Mouse (Mus musculus) neural tube, embryonic 11.5 days (tissue): ENCODE measurements around the gene Kalrn. TPM values are rescaled to one million over a fixed set of nuclear protein-coding genes. Genes with fewer than 3 reads are reported as not detected.

ENCODE experiments used
- ATAC-seq: fragments of 200-750 bp; cut with Nextera tagmentation; 2 replicates; pipeline ENCODE4 v1.8.0; 2017; ENCODE audit warnings: moderate number of reproducible peaks, mild to moderate bottlenecking, moderate TSS enrichment, moderate library complexity; ENCODE audit not compliant: insufficient read depth, low FRiP score, low TSS enrichment
- DNase-seq: peaks from one replicate; pipeline ENCODE4 v3.0.0-alpha.2; 2015; ENCODE audit warnings: low spot score
- H3K27ac ChIP-seq: fragments of 300-500 bp; sonication (generic); 2 replicates; pipeline ENCODE4 v1.5.1; 2014; ENCODE audit warnings: low read depth, mild to moderate bottlenecking, low read length
- H3K27me3 ChIP-seq: fragments of 300-500 bp; sonication (generic); 2 replicates; pipeline ENCODE4 v1.6.1; 2014; ENCODE audit warnings: mild to moderate bottlenecking, low read length, mixed read lengths; ENCODE audit not compliant: control insufficient read depth, insufficient read depth
- H3K36me3 ChIP-seq: fragments of 300-500 bp; sonication (generic); 2 replicates; pipeline ENCODE4 v1.6.1; 2014; ENCODE audit warnings: mild to moderate bottlenecking, low read length, moderate library complexity, mixed read lengths; ENCODE audit not compliant: control insufficient read depth, insufficient read depth
- H3K4me1 ChIP-seq: fragments of 300-500 bp; sonication (generic); 2 replicates; pipeline ENCODE4 v1.6.1; 2014; ENCODE audit warnings: low read length, mixed read lengths; ENCODE audit not compliant: control insufficient read depth, insufficient read depth
- H3K4me2 ChIP-seq: fragments of 300-500 bp; sonication (generic); 2 replicates; pipeline ENCODE4 v1.6.1; 2014; ENCODE audit warnings: low read depth, mild to moderate bottlenecking, moderate library complexity
- H3K4me3 ChIP-seq: fragments of 300-500 bp; sonication (generic); 2 replicates; pipeline ENCODE4 v1.5.1; 2014; ENCODE audit warnings: low read depth, low read length
- H3K9ac ChIP-seq: fragments of 300-500 bp; sonication (generic); 2 replicates; pipeline ENCODE4 v1.6.1; 2014; ENCODE audit warnings: mild to moderate bottlenecking, low read length
- H3K9me3 ChIP-seq: fragments of 300-500 bp; sonication (generic); 2 replicates; pipeline ENCODE4 v1.6.1; 2016; ENCODE audit warnings: low read length; ENCODE audit not compliant: control insufficient read depth
- WGBS: fragments of 180-500 bp; shearing (Covaris S2); extraction: QIAGEN DNeasy Blood & Tissue Kit; methylation state at CpG from one replicate; pipeline ENCODE4 v1.1.7; 2014; 5-methylcytosine and 5-hydroxymethylcytosine counted together
- polyA plus RNA-seq: library from polyadenylated mRNA; unstranded; fragments of >200 nt; fragmentation: Nextera tagmentation; extraction: Ambion mirVana; gene quantifications from 2 replicates; pipeline ENCODE4 v1.2.1, GENCODE M21; 2014

Gene Kalrn
- polyA plus RNA-seq, 1 experiment from 2014 or later, result 17.6 TPM

- no peak overlapping the region for H3K9ac ChIP-seq
- DNase-seq, result peak; percentile 67
- no peak overlapping the region for H3K27ac ChIP-seq
- no peak overlapping the region for H3K4me3 ChIP-seq
- WGBS, result 2% methylated on average over 3 of the region's 3 CpGs
- no peaks in the 10 kb centered on the region for H3K4me1 ChIP-seq
- H3K36me3 ChIP-seq, result no peaks in the 10 kb centered on the region
- no peaks in the 10 kb centered on the region for H3K9me3 ChIP-seq
- H3K27me3 ChIP-seq, result no peaks in the 10 kb centered on the region
- peak; percentile 45 for ATAC-seq
- no peak overlapping the region for H3K4me2 ChIP-seq
These were observed 458.7 kb downstream of the Kalrn start for GRCm38 (mm10) chr16:34114665-34115064.

GRCm38 (mm10) chr16:34113150-34113549 lies 460.2 kb downstream of the Kalrn start:
- H3K9me3 ChIP-seq, result no peaks in the 10 kb centered on the region
- H3K36me3 ChIP-seq, result no peaks in the 10 kb centered on the region
- ATAC-seq, result no peak
- DNase-seq, result no peak
- H3K4me1 ChIP-seq, result no peaks in the 10 kb centered on the region
- no peak overlapping the region for H3K9ac ChIP-seq
- H3K27ac ChIP-seq, result no peak overlapping the region
- no peak overlapping the region for H3K4me3 ChIP-seq
- H3K27me3 ChIP-seq, result no peaks in the 10 kb centered on the region
- WGBS, result 86% methylated on average over 9 of the region's 9 CpGs
- no peak overlapping the region for H3K4me2 ChIP-seq

GRCm38 (mm10) chr16:34112490-34112889 lies 460.8 kb downstream of the Kalrn start:
- no peak overlapping the region for H3K4me2 ChIP-seq
- 27% methylated on average over 5 of the region's 5 CpGs for WGBS
- H3K36me3 ChIP-seq, result no peaks in the 10 kb centered on the region
- no peak overlapping the region for H3K27ac ChIP-seq
- DNase-seq (no peak), ATAC-seq (no peak)
- H3K4me1 ChIP-seq, result no peaks in the 10 kb centered on the region
- H3K9ac ChIP-seq, result no peak overlapping the region
- H3K4me3 ChIP-seq, result no peak overlapping the region
- no peaks in the 10 kb centered on the region for H3K9me3 ChIP-seq
- H3K27me3 ChIP-seq, result no peaks in the 10 kb centered on the region

- H3K4me2 ChIP-seq, result no peak overlapping the region
- no peaks in the 10 kb centered on the region for H3K36me3 ChIP-seq
- no peak overlapping the region for H3K4me3 ChIP-seq
- no peaks in the 10 kb centered on the region for H3K9me3 ChIP-seq
- DNase-seq, result no peak
- H3K27ac ChIP-seq, result no peak overlapping the region
- H3K4me1 ChIP-seq, result no peaks in the 10 kb centered on the region
- 85% methylated on average over 7 of the region's 7 CpGs for WGBS
- no peaks in the 10 kb centered on the region for H3K27me3 ChIP-seq
- no peak for ATAC-seq
- no peak overlapping the region for H3K9ac ChIP-seq
These were observed 462.3 kb downstream of the Kalrn start for GRCm38 (mm10) chr16:34110840-34111625.

- Histone ChIP-seq H3K4me1 (no peaks in the 10 kb centered on the region), H3K36me3 (no peaks in the 10 kb centered on the region), H3K4me2 (no peak overlapping the region), H3K9ac (no peak overlapping the region), H3K9me3 (no peaks in the 10 kb centered on the region), H3K27me3 (no peaks in the 10 kb centered on the region), H3K4me3 (no peak overlapping the region), H3K27ac (no peak overlapping the region)
- no peak for ATAC-seq
- DNase-seq, result no peak
- WGBS, result 93% methylated on average over 6 of the region's 6 CpGs
These were observed 468.9 kb downstream of the Kalrn start for GRCm38 (mm10) chr16:34104427-34104826.

GRCm38 (mm10) chr16:34102742-34103141 lies 470.6 kb downstream of the Kalrn start:
- H3K9ac ChIP-seq, result no peak overlapping the region
- ATAC-seq, result no peak
- H3K27ac ChIP-seq, result no peak overlapping the region

GRCm38 (mm10) chr16:34099795-34100194 lies 473.5 kb downstream of the Kalrn start:
- DNase-seq (no peak), ATAC-seq (no peak)
- no peak overlapping the region for H3K9ac ChIP-seq
- WGBS, result 74% methylated on average over 3 of the region's 3 CpGs
- no peak overlapping the region for H3K4me2 ChIP-seq
- H3K36me3 ChIP-seq, result no peaks in the 10 kb centered on the region
- H3K27ac ChIP-seq, result no peak overlapping the region
- H3K4me1 ChIP-seq, result no peaks in the 10 kb centered on the region
- no peak overlapping the region for H3K4me3 ChIP-seq
- H3K9me3 ChIP-seq, result no peaks in the 10 kb centered on the region
- H3K27me3 ChIP-seq, result no peaks in the 10 kb centered on the region

More at GRCm38 (mm10) chr16:34102742-34103141, 470.6 kb downstream of the Kalrn start:
- no peak for DNase-seq
- Histone ChIP-seq H3K9me3 (no peaks in the 10 kb centered on the region), H3K27me3 (no peaks in the 10 kb centered on the region), H3K4me3 (no peak overlapping the region), H3K4me1 (no peaks in the 10 kb centered on the region), H3K36me3 (no peaks in the 10 kb centered on the region), H3K4me2 (no peak overlapping the region)
- WGBS, result 59% methylated on average over 5 of the region's 5 CpGs

- H3K27me3 ChIP-seq, result no peaks in the 10 kb centered on the region
- WGBS, result under 1% methylated on average over 33 of the region's 34 CpGs
- H3K36me3 ChIP-seq, result no peaks in the 10 kb centered on the region
- no peaks in the 10 kb centered on the region for H3K9me3 ChIP-seq
- H3K4me2 ChIP-seq, result peak overlapping the region; percentile 59
- peaks cover 10% of the 10 kb centered on the region; the same call in 1 of the 2 replicates for H3K4me1 ChIP-seq
- peak overlapping the region; percentile 23; the same call in 1 of the 2 replicates for H3K9ac ChIP-seq
- peak overlapping the region; percentile 34 for H3K4me3 ChIP-seq
- DNase-seq (peak; percentile 65), ATAC-seq (0 out of 2 replicates have a peak, but pooled peaks have one; percentile 35)
- H3K27ac ChIP-seq, result no peak overlapping the region
These were observed 477.7 kb downstream of the Kalrn start for GRCm38 (mm10) chr16:34095548-34096141.

GRCm38 (mm10) chr16:34095093-34095465 lies 478.3 kb downstream of the Kalrn start:
- DNase-seq (no peak), ATAC-seq (no peak)
- no peak overlapping the region for H3K9ac ChIP-seq
- no peaks in the 10 kb centered on the region for H3K27me3 ChIP-seq
- H3K4me3 ChIP-seq, result peak overlapping the region; percentile 34
- no peak overlapping the region for H3K27ac ChIP-seq
- peak overlapping the region; percentile 59 for H3K4me2 ChIP-seq
- no peaks in the 10 kb centered on the region for H3K36me3 ChIP-seq
- WGBS, result 2% methylated on average over 3 of the region's 3 CpGs
- H3K4me1 ChIP-seq, result peaks cover 10% of the 10 kb centered on the region; the same call in 1 of the 2 replicates
- H3K9me3 ChIP-seq, result no peaks in the 10 kb centered on the region
